Mouse (Mus musculus): ENCODE results near the gene Prm2. TPM values are rescaled to one million over a fixed set of nuclear protein-coding genes. Genes with fewer than 3 reads are reported as not detected.
A peak's percentile ranks its signal among the peaks of the same experiment; 100 is the strongest.

Prm2 gene
- polyA plus RNA-seq, 1 experiment: not detected

- Histone ChIP-seq H3ac (ENCODE audit: control insufficient read depth, insufficient read length) (peak within 1 kb of the TSS; percentile 57), H3K27me3 (ENCODE audit: control insufficient read depth, insufficient read depth, insufficient read length) (no peaks in the 10 kb centered on the region), H3K4me3 (peak within 1 kb of the TSS; percentile 64), H3K79me2 (ENCODE audit: control insufficient read depth, insufficient read depth) (peaks cover 5% of the 10 kb centered on the region), H3K36me3 (ENCODE audit: control insufficient read depth, insufficient read depth) (no peaks in the 10 kb centered on the region), H3K4me2 (ENCODE audit: low read depth) (peak within 1 kb of the TSS; percentile 99)
- peak in 1 of 3 experiments; percentile 10 for TF ChIP-seq MYOG (IDR thresholded peaks at IDR 0.05; ENCODE audit: control insufficient read depth in 1 of 3, insufficient read depth in 1 of 3, insufficient read length in 2 of 3, low read depth in 2 of 3)
- TF ChIP-seq TCF3 (IDR thresholded peaks at IDR 0.05; ENCODE audit: insufficient read length, low read depth): no peak
- TF ChIP-seq MAX (IDR thresholded peaks at IDR 0.05; ENCODE audit: low read depth): no peak
- TF ChIP-seq USF1 (IDR thresholded peaks at IDR 0.05; ENCODE audit: low read depth): no peak
- peak; percentile 81 for TF ChIP-seq POLR2AphosphoS2 (IDR thresholded peaks at IDR 0.05; ENCODE audit: insufficient read length, low read depth)
- peak; percentile 75 for TF ChIP-seq POLR2A (IDR thresholded peaks at IDR 0.05; ENCODE audit: insufficient read length, low read depth)
- peak in 1 of 3 experiments; percentile 55 for TF ChIP-seq MYOD1 (IDR thresholded peaks at IDR 0.05; ENCODE audit: control insufficient read depth in 1 of 3, insufficient read length in 2 of 3, low read depth in 2 of 3)
- TF ChIP-seq TCF12 (IDR thresholded peaks at IDR 0.05; ENCODE audit: insufficient read depth, poor library complexity, severe bottlenecking): no peak
- TF ChIP-seq SRF (IDR thresholded peaks at IDR 0.05; ENCODE audit: control insufficient read depth, insufficient read length, low read depth): peak; percentile 31
Observed at GRCm38 (mm10) chr16:10785371-10786231, 10.3 kb downstream of the Prm2 start, which contains the start of gene Socs1. Socs1 (minus strand) TSS chr16:10785536.

- no peaks in the 10 kb centered on the region for H3K27me3 ChIP-seq (ENCODE audit: control insufficient read depth, insufficient read depth, insufficient read length)
- H3K79me2 ChIP-seq (ENCODE audit: control insufficient read depth, insufficient read depth): peaks cover 5% of the 10 kb centered on the region
- H3ac ChIP-seq (ENCODE audit: control insufficient read depth, insufficient read length): peak overlapping the region; percentile 57
- TF ChIP-seq REST (IDR thresholded peaks at IDR 0.05; ENCODE audit: insufficient read depth, insufficient read length) (no peak), TCF12 (IDR thresholded peaks at IDR 0.05; ENCODE audit: insufficient read depth, poor library complexity, severe bottlenecking) (no peak), E2F4 (IDR thresholded peaks at IDR 0.05; ENCODE audit: insufficient read depth) (no peak), MAX (IDR thresholded peaks at IDR 0.05; ENCODE audit: low read depth) (no peak), POLR2A (IDR thresholded peaks at IDR 0.05; ENCODE audit: insufficient read length, low read depth) (peak; percentile 74), CEBPB (IDR thresholded peaks at IDR 0.05; ENCODE audit: insufficient read depth, poor library complexity, severe bottlenecking) (no peak), SRF (IDR thresholded peaks at IDR 0.05; ENCODE audit: control insufficient read depth, insufficient read length, low read depth) (no peak), TCF3 (IDR thresholded peaks at IDR 0.05; ENCODE audit: insufficient read length, low read depth) (no peak), MYOG (IDR thresholded peaks at IDR 0.05; ENCODE audit: control insufficient read depth in 1 of 3, insufficient read depth in 1 of 3, insufficient read length in 2 of 3, low read depth in 2 of 3) (no peak), MYOD1 (IDR thresholded peaks at IDR 0.05; ENCODE audit: control insufficient read depth in 1 of 3, insufficient read length in 2 of 3, low read depth in 2 of 3) (peak in 1 of 3 experiments; percentile 1), USF1 (IDR thresholded peaks at IDR 0.05; ENCODE audit: low read depth) (no peak), POLR2AphosphoS2 (IDR thresholded peaks at IDR 0.05; ENCODE audit: insufficient read length, low read depth) (peak; percentile 76)
- H3K4me3 ChIP-seq: peak overlapping the region; percentile 64
- peak overlapping the region; percentile 79 for H3K4me2 ChIP-seq (ENCODE audit: low read depth)
- H3K36me3 ChIP-seq (ENCODE audit: control insufficient read depth, insufficient read depth): no peaks in the 10 kb centered on the region
Observed at GRCm38 (mm10) chr16:10784793-10785370, 11.1 kb downstream of the Prm2 start.

GRCm38 (mm10) chr16:10783883-10784792 is 11.8 kb downstream of the Prm2 start:
- TF ChIP-seq TCF12 (IDR thresholded peaks at IDR 0.05; ENCODE audit: insufficient read depth, poor library complexity, severe bottlenecking): no peak
- TF ChIP-seq REST (IDR thresholded peaks at IDR 0.05; ENCODE audit: insufficient read depth, insufficient read length): no peak
- TF ChIP-seq MAX (IDR thresholded peaks at IDR 0.05; ENCODE audit: low read depth): no peak
- TF ChIP-seq POLR2A (IDR thresholded peaks at IDR 0.05; ENCODE audit: insufficient read length, low read depth): no peak
- TF ChIP-seq E2F4 (IDR thresholded peaks at IDR 0.05; ENCODE audit: insufficient read depth): no peak
- TF ChIP-seq SRF (IDR thresholded peaks at IDR 0.05; ENCODE audit: control insufficient read depth, insufficient read length, low read depth): no peak
- H3K4me2 ChIP-seq (ENCODE audit: low read depth): peak overlapping the region; percentile 79
- H3K27me3 ChIP-seq (ENCODE audit: control insufficient read depth, insufficient read depth, insufficient read length): no peaks in the 10 kb centered on the region
- peaks cover 5% of the 10 kb centered on the region for H3K79me2 ChIP-seq (ENCODE audit: control insufficient read depth, insufficient read depth)
- no peaks in the 10 kb centered on the region for H3K36me3 ChIP-seq (ENCODE audit: control insufficient read depth, insufficient read depth)
- H3K4me3 ChIP-seq: peak overlapping the region; percentile 64
- H3ac ChIP-seq (ENCODE audit: control insufficient read depth, insufficient read length): peak overlapping the region; percentile 57

- Histone ChIP-seq H3K4me2 (ENCODE audit: low read depth) (peak overlapping the region; percentile 79), H3ac (ENCODE audit: control insufficient read depth, insufficient read length) (no peak overlapping the region), H3K79me2 (ENCODE audit: control insufficient read depth, insufficient read depth) (peaks cover 5% of the 10 kb centered on the region), H3K27me3 (ENCODE audit: control insufficient read depth, insufficient read depth, insufficient read length) (no peaks in the 10 kb centered on the region), H3K36me3 (ENCODE audit: control insufficient read depth, insufficient read depth) (no peaks in the 10 kb centered on the region), H3K4me3 (peak overlapping the region; percentile 64)
- TF ChIP-seq TCF3 (IDR thresholded peaks at IDR 0.05; ENCODE audit: insufficient read length, low read depth) (no peak), POLR2A (IDR thresholded peaks at IDR 0.05; ENCODE audit: insufficient read length, low read depth) (no peak), REST (IDR thresholded peaks at IDR 0.05; ENCODE audit: insufficient read depth, insufficient read length) (no peak), TCF12 (IDR thresholded peaks at IDR 0.05; ENCODE audit: insufficient read depth, poor library complexity, severe bottlenecking) (no peak), E2F4 (IDR thresholded peaks at IDR 0.05; ENCODE audit: insufficient read depth) (no peak), MYOG (IDR thresholded peaks at IDR 0.05; ENCODE audit: control insufficient read depth in 1 of 3, insufficient read depth in 1 of 3, insufficient read length in 2 of 3, low read depth in 2 of 3) (no peak)
Observed at GRCm38 (mm10) chr16:10783451-10783850, 12.5 kb downstream of the Prm2 start.
